Comparison of ENCODE assay signal across 8 mouse cellular contexts in genomic region chr13:23312909-23313669, GRCm38 (mm10). TPM values are rescaled to one million over a fixed set of nuclear protein-coding genes. Genes with fewer than 3 reads are reported as not detected.
A peak's percentile ranks its signal among the peaks of the same experiment; 100 is the strongest.
DNase-seq lines count a peak whose midpoint lies in the region; ATAC-seq and TF ChIP-seq lines count a peak whose summit lies in the region.

No protein-coding gene starts in this region.

- peak overlapping the region; percentile 39 for H3K4me3 ChIP-seq in lung, embryonic 14.5 days (ENCODE audit: low read depth, low read length)
- H3K4me3 ChIP-seq in embryonic facial prominence, embryonic 15.5 days (replicated peaks), result peak overlapping the region; percentile 40
- H3K4me3 ChIP-seq in limb, embryonic 12.5 days (replicated peaks), result peak overlapping the region; percentile 43
- H3K4me3 ChIP-seq in neural tube, embryonic 15.5 days (replicated peaks), result peak overlapping the region; percentile 40

- H3K9me3 ChIP-seq in lung, embryonic 14.5 days (ENCODE audit: low read depth, low read length), result no peaks in the 10 kb centered on the region
- no peaks in the 10 kb centered on the region for H3K9me3 ChIP-seq in embryonic facial prominence, embryonic 15.5 days (replicated peaks)
- H3K9me3 ChIP-seq in limb, embryonic 12.5 days, result no peaks in the 10 kb centered on the region
- H3K9me3 ChIP-seq in neural tube, embryonic 15.5 days (replicated peaks), result no peaks in the 10 kb centered on the region

- no peaks in the 10 kb centered on the region for H3K4me1 ChIP-seq in lung, embryonic 14.5 days (ENCODE audit: insufficient read depth)
- peaks cover 18% of the 10 kb centered on the region for H3K4me1 ChIP-seq in embryonic facial prominence, embryonic 15.5 days
- H3K4me1 ChIP-seq in limb, embryonic 12.5 days (replicated peaks), result peaks cover 11% of the 10 kb centered on the region; the same call in 1 of the 2 replicates
- H3K4me1 ChIP-seq in neural tube, embryonic 15.5 days, result peaks cover 23% of the 10 kb centered on the region

- peak overlapping the region; percentile 21; the same call in 1 of the 2 replicates for H3K9ac ChIP-seq in lung, embryonic 14.5 days
- no peak overlapping the region for H3K9ac ChIP-seq in embryonic facial prominence, embryonic 15.5 days
- H3K9ac ChIP-seq in limb, embryonic 12.5 days (replicated peaks), result no peak overlapping the region; the same call in 1 of the 2 replicates
- peak overlapping the region; percentile 40 for H3K9ac ChIP-seq in neural tube, embryonic 15.5 days (replicated peaks)

- no peak for TF ChIP-seq CTCF in lung, embryonic 14.5 days (IDR thresholded peaks at IDR 0.05; ENCODE audit: low read depth)

- DNase-seq in lung, embryonic 14.5 days, result peak; percentile 56
- DNase-seq in lung, postnatal 4 days, result no peak
- no peak for DNase-seq in urinary bladder, postnatal 4 days (ENCODE audit: low spot score in 2 of 2)
- DNase-seq in urinary bladder, adult 2 months (ENCODE audit: low spot score), result no peak
- DNase-seq in spleen, postnatal 36 days (ENCODE audit: low spot score in 2 of 2), result no peak

- 1% methylated on average over 42 of the region's 42 CpGs for WGBS in lung, embryonic 14.5 days
- WGBS in embryonic facial prominence, embryonic 15.5 days, result 1% methylated on average over 42 of the region's 42 CpGs
- 1% methylated on average over 42 of the region's 42 CpGs for WGBS in limb, embryonic 12.5 days
- 2% methylated on average over 42 of the region's 42 CpGs for WGBS in neural tube, embryonic 15.5 days

- peak overlapping the region; percentile 77 for H3K4me2 ChIP-seq in lung, embryonic 14.5 days
- H3K4me2 ChIP-seq in embryonic facial prominence, embryonic 15.5 days (replicated peaks), result peak overlapping the region; percentile 63
- peak overlapping the region; percentile 69 for H3K4me2 ChIP-seq in limb, embryonic 12.5 days
- H3K4me2 ChIP-seq in neural tube, embryonic 15.5 days, result peak overlapping the region; percentile 64

- H3K27me3 ChIP-seq in lung, embryonic 14.5 days (ENCODE audit: insufficient read depth, low read length), result peaks cover 40% of the 10 kb centered on the region; the same call in 1 of the 2 replicates
- peaks cover 74% of the 10 kb centered on the region for H3K27me3 ChIP-seq in embryonic facial prominence, embryonic 15.5 days
- peaks cover 71% of the 10 kb centered on the region for H3K27me3 ChIP-seq in limb, embryonic 12.5 days
- H3K27me3 ChIP-seq in neural tube, embryonic 15.5 days (replicated peaks), result peaks cover 80% of the 10 kb centered on the region

- no peak overlapping the region for H3K27ac ChIP-seq in lung, embryonic 14.5 days (ENCODE audit: low read depth)
- no peak overlapping the region for H3K27ac ChIP-seq in embryonic facial prominence, embryonic 15.5 days (replicated peaks)
- H3K27ac ChIP-seq in limb, embryonic 12.5 days, result no peak overlapping the region
- no peak overlapping the region for H3K27ac ChIP-seq in neural tube, embryonic 15.5 days (replicated peaks)

- no peaks in the 10 kb centered on the region for H3K36me3 ChIP-seq in lung, embryonic 14.5 days (ENCODE audit: insufficient read depth)
- H3K36me3 ChIP-seq in embryonic facial prominence, embryonic 15.5 days, result no peaks in the 10 kb centered on the region
- H3K36me3 ChIP-seq in limb, embryonic 12.5 days, result no peaks in the 10 kb centered on the region
- H3K36me3 ChIP-seq in neural tube, embryonic 15.5 days, result no peaks in the 10 kb centered on the region

- ATAC-seq in lung, embryonic 14.5 days (ENCODE audit: insufficient read depth), result peak; percentile 25; the same call in 1 of the 2 replicates
- no peak for ATAC-seq in embryonic facial prominence, embryonic 15.5 days (ENCODE audit: insufficient number of reproducible peaks, low FRiP score, low TSS enrichment, low read depth)
- ATAC-seq in limb, embryonic 12.5 days (ENCODE audit: insufficient number of reproducible peaks, insufficient read depth, low FRiP score, low TSS enrichment, low read depth), result no peak
- peak; percentile 51; the same call in 1 of the 2 replicates for ATAC-seq in neural tube, embryonic 15.5 days (ENCODE audit: low FRiP score)

RNA-seq across cellular contexts. Expression of gene Zfp322a, which starts 55.9 kb away (rescaled TPM):
- polyA plus RNA-seq in lung, embryonic 14.5 days (2014; fragmentation: Nextera tagmentation; extraction: Ambion mirVana), result 54.5 and 59.3 TPM in 2 replicates
- 38.5 and 43.1 TPM in 2 replicates for polyA plus RNA-seq in embryonic facial prominence, embryonic 15.5 days (2015; fragmentation: Nextera tagmentation; extraction: Ambion mirVana)
- 70.7 and 75.5 TPM in 2 replicates for polyA plus RNA-seq in limb, embryonic 12.5 days (2016; fragmentation: Nextera tagmentation; extraction: Ambion mirVana)
- polyA plus RNA-seq in neural tube, embryonic 15.5 days (2015; fragmentation: Nextera tagmentation; extraction: Ambion mirVana), result 46.2 and 49.0 TPM in 2 replicates
- 12.7 and 15.8 TPM in 2 replicates for polyA plus RNA-seq in urinary bladder, adult 2 months (2012; rRNA removed)

Comparison
In these comparisons a context has a peak if more than half of its experiments do, and no peak if none do; other contexts are left out.
1. ATAC-seq: peak in lung, embryonic 14.5 days (single experiment) and neural tube, embryonic 15.5 days (single experiment); none in embryonic facial prominence, embryonic 15.5 days (single experiment) and limb, embryonic 12.5 days (single experiment).
2. H3K9ac ChIP-seq: peak in lung, embryonic 14.5 days (single experiment) and neural tube, embryonic 15.5 days (single experiment); none in embryonic facial prominence, embryonic 15.5 days (single experiment) and limb, embryonic 12.5 days (single experiment).
3. Peak in every context shown above with its lines, with median percentiles within 50 percentile points of each other: H3K4me2 ChIP-seq and H3K4me3 ChIP-seq.